Mouse (Mus musculus) heart, embryonic 12.5 days (tissue): ENCODE data around the gene Gcsh. TPM values are rescaled to one million over a fixed set of nuclear protein-coding genes. Genes with fewer than 3 reads are reported as not detected.
A peak's percentile ranks its signal among the peaks of the same experiment; 100 is the strongest.

ENCODE experiments used
- ATAC-seq: fragments of 200-750 bp; cut with Nextera tagmentation; 2 replicates; pipeline ENCODE4 v1.8.0; 2017; ENCODE audit warnings: moderate TSS enrichment, moderate library complexity; ENCODE audit not compliant: insufficient number of reproducible peaks, low FRiP score
- H3K27ac ChIP-seq: fragments of 300-500 bp; sonication (generic); 2 replicates; pipeline ENCODE4 v1.5.1; 2016; ENCODE audit warnings: mild to moderate bottlenecking, moderate library complexity; ENCODE audit not compliant: poor library complexity, severe bottlenecking
- H3K27me3 ChIP-seq: fragments of 300-500 bp; sonication (generic); replicated peaks from 2 replicates; pipeline ENCODE4 v1.6.1; 2016; ENCODE audit warnings: mild to moderate bottlenecking, moderate library complexity
- H3K36me3 ChIP-seq: fragments of 300-500 bp; sonication (generic); 2 replicates; pipeline ENCODE4 v1.6.1; 2016; ENCODE audit warnings: mild to moderate bottlenecking, moderate library complexity
- H3K4me1 ChIP-seq: fragments of 300-500 bp; sonication (generic); replicated peaks from 2 replicates; pipeline ENCODE4 v1.6.1; 2016; ENCODE audit warnings: mild to moderate bottlenecking
- H3K4me2 ChIP-seq: fragments of 300-500 bp; sonication (generic); 2 replicates; pipeline ENCODE4 v1.6.1; 2016; ENCODE audit warnings: mild to moderate bottlenecking, moderate library complexity
- H3K4me3 ChIP-seq: fragments of 300-500 bp; sonication (generic); 2 replicates; pipeline ENCODE4 v1.5.1; 2016; ENCODE audit warnings: mild to moderate bottlenecking
- H3K9ac ChIP-seq: fragments of 300-500 bp; sonication (generic); 2 replicates; pipeline ENCODE4 v1.6.1; 2016; ENCODE audit warnings: mild to moderate bottlenecking, moderate library complexity
- H3K9me3 ChIP-seq: fragments of 300-500 bp; sonication (generic); replicated peaks from 2 replicates; pipeline ENCODE4 v1.6.1; 2016; ENCODE audit warnings: mild to moderate bottlenecking, moderate library complexity
- WGBS: fragments of 180-500 bp; shearing (Covaris S2); methylation state at CpG from one replicate; pipeline ENCODE4 v1.1.7; 2016; 5-methylcytosine and 5-hydroxymethylcytosine counted together
- polyA plus RNA-seq: library from polyadenylated mRNA; unstranded; fragments of >200 nt; fragmentation: Nextera tagmentation; extraction: Ambion mirVana; gene quantifications from 2 replicates; pipeline ENCODE4 v1.2.1, GENCODE M21; 2016

Gene Gcsh
- polyA plus RNA-seq = 69.9 and 75.4 TPM in 2 replicates

DNA sequence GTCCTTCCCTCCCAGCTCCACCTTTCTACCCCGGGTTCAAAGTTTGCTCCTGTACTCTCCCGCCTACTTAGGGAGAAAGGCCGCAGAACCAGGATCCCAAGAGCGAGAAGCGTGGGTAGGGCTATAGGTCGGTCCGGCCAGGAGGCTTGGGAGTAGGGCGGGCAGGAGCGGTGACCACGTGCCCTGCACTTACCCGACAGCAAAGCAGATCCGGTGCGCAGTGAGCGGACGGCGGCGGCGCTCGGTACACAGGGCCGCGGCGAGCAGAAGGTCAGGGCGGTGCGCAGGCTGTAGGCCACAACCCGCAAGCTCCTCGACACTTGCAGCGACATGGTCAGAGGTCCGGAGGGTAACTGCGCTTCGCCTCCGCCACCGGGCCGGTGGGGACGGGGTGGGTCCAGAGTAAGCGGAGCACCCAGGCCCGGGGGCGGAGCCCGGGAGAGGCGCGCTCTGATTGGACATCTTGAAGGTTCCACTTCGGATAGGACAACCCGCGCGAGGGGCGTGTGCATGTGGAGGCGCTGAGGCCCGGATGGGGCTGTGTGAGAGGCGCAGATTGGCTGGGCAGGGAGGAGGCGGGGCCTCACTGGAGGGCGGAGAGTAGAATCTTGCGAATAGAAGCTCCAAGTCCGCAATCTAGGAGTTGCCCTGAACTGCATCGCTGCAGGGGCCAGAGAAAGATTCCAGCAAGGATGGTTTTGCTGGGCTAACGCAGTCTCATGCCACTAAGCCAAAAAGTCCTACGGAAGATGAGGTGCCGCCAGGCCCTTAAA is at the start of gene Gcsh:
TSS of gene Gcsh (minus strand) at position 443 of the 773 bp plus-strand sequence.
- Histone ChIP-seq H3K4me2 (peak within 1 kb of the TSS; percentile 95), H3K27me3 (no peaks in the 10 kb centered on the region), H3K9me3 (no peaks in the 10 kb centered on the region), H3K36me3 (peaks cover 11% of the 10 kb centered on the region; the same call in 1 of the 2 replicates), H3K27ac (peak within 1 kb of the TSS; percentile 67), H3K4me3 (peak within 1 kb of the TSS; percentile 75), H3K4me1 (peaks cover 10% of the 10 kb centered on the region), H3K9ac (peak within 1 kb of the TSS; percentile 79)
- peak; percentile 100 for ATAC-seq
- WGBS = 0% methylated on average over 56 of the region's 56 CpGs

GRCm38 (mm10) chr8:117039843-117040242 is 46.5 kb upstream of the Gcsh start:
- Histone ChIP-seq H3K9ac (no peak overlapping the region), H3K9me3 (no peaks in the 10 kb centered on the region), H3K27me3 (peaks cover 13% of the 10 kb centered on the region; the same call in 1 of the 2 replicates), H3K27ac (no peak overlapping the region), H3K36me3 (no peaks in the 10 kb centered on the region), H3K4me2 (no peak overlapping the region), H3K4me3 (no peak overlapping the region), H3K4me1 (0 out of 2 replicates have a peak, but pooled peaks cover 4% of the 10 kb centered on the region)
- no peak for ATAC-seq
- 74% methylated on average over 7 of the region's 7 CpGs for WGBS

DNA sequence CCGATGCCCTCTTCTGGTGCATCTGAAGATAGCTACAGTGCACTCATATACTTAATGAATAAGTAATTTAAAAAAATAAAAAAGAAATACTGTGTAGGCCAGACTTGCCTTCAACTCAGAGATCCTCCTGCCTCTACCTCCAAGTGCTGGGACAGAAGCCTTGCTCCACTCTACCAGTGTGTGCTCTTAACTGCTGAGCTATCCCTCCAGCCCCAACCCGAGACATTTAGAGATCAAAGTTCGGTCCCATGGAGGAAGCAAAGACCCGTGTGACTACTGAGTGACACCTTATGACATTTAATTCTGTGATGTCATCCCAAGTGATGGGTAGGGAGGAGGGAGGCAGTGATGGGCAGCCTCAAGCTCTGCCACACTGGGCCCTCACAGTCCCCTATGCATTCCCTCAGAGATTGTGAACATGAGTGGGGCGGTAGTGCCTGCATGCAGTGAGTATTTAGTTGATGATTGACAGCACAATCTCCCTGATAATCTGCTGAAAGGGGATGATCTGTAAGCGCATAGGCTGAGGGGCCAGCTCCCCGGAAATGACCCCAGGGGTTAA is 44.1 kb upstream of the Gcsh start:
- H3K36me3 ChIP-seq = no peaks in the 10 kb centered on the region
- no peak overlapping the region for H3K27ac ChIP-seq
- 79% methylated on average over 7 of the region's 7 CpGs for WGBS
- H3K9me3 ChIP-seq = no peaks in the 10 kb centered on the region
- no peak overlapping the region for H3K4me3 ChIP-seq
- 0 out of 2 replicates have a peak, but pooled peaks cover 7% of the 10 kb centered on the region for H3K27me3 ChIP-seq
- 0 out of 2 replicates have a peak, but pooled peaks cover 2% of the 10 kb centered on the region for H3K4me1 ChIP-seq
- no peak for ATAC-seq
- H3K9ac ChIP-seq = no peak overlapping the region
- H3K4me2 ChIP-seq = no peak overlapping the region

GRCm38 (mm10) chr8:117033393-117033792 is 40.1 kb upstream of the Gcsh start:
- H3K4me1 ChIP-seq = no peaks in the 10 kb centered on the region
- H3K4me2 ChIP-seq = no peak overlapping the region
- H3K27ac ChIP-seq = no peak overlapping the region
- ATAC-seq = no peak
- H3K4me3 ChIP-seq = no peak overlapping the region
- H3K36me3 ChIP-seq = no peaks in the 10 kb centered on the region
- 61% methylated on average over 3 of the region's 3 CpGs for WGBS
- H3K27me3 ChIP-seq = no peaks in the 10 kb centered on the region
- H3K9ac ChIP-seq = no peak overlapping the region
- no peaks in the 10 kb centered on the region for H3K9me3 ChIP-seq

GRCm38 (mm10) chr8:117032609-117033008 is 39.3 kb upstream of the Gcsh start:
- WGBS = 62% methylated on average over 8 of the region's 8 CpGs
- Histone ChIP-seq H3K36me3 (no peaks in the 10 kb centered on the region), H3K27me3 (no peaks in the 10 kb centered on the region), H3K9me3 (no peaks in the 10 kb centered on the region), H3K4me3 (no peak overlapping the region), H3K4me1 (no peaks in the 10 kb centered on the region), H3K9ac (no peak overlapping the region), H3K4me2 (no peak overlapping the region), H3K27ac (no peak overlapping the region)
- ATAC-seq = no peak

- H3K4me1 ChIP-seq = no peaks in the 10 kb centered on the region
- no peaks in the 10 kb centered on the region for H3K36me3 ChIP-seq
- no peaks in the 10 kb centered on the region for H3K9me3 ChIP-seq
- ATAC-seq = no peak
- H3K4me3 ChIP-seq = no peak overlapping the region
- no peak overlapping the region for H3K9ac ChIP-seq
- 67% methylated on average over 6 of the region's 6 CpGs for WGBS
- H3K27ac ChIP-seq = no peak overlapping the region
- H3K4me2 ChIP-seq = no peak overlapping the region
- no peaks in the 10 kb centered on the region for H3K27me3 ChIP-seq
These were observed 38.1 kb upstream of the Gcsh start for GRCm38 (mm10) chr8:117031476-117031875.

GRCm38 (mm10) chr8:117028686-117029085 is 35.3 kb upstream of the Gcsh start:
- Histone ChIP-seq H3K9ac (no peak overlapping the region), H3K4me3 (no peak overlapping the region), H3K4me1 (no peaks in the 10 kb centered on the region), H3K27me3 (no peaks in the 10 kb centered on the region), H3K9me3 (0 out of 2 replicates have a peak, but pooled peaks cover 3% of the 10 kb centered on the region), H3K4me2 (no peak overlapping the region), H3K36me3 (no peaks in the 10 kb centered on the region), H3K27ac (no peak overlapping the region)
- ATAC-seq = no peak
- 86% methylated on average over 10 of the region's 10 CpGs for WGBS

DNA sequence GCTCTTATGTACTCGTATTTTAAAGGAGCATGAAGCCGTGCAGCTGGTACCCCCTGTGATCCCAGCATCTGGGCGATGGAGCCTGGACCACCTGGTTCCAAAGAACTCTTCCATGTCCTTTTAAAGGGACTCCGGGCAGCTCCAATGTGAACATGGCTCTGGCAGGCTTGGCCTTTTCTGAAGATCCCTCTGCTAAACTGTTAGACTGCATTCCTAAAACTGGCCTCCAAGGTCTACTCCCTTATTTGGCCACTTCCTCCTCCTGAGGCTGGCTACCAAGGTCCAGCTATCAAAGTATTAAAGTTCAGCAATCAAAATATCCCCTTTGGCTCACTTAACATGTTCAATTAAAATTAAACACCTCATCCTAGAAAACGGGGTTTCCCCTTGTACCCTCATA is 34.3 kb upstream of the Gcsh start:
- no peak overlapping the region for H3K4me2 ChIP-seq
- no peak overlapping the region for H3K9ac ChIP-seq
- H3K36me3 ChIP-seq = no peaks in the 10 kb centered on the region
- 82% methylated on average over 5 of the region's 5 CpGs for WGBS
- H3K9me3 ChIP-seq = 0 out of 2 replicates have a peak, but pooled peaks cover 3% of the 10 kb centered on the region
- no peaks in the 10 kb centered on the region for H3K27me3 ChIP-seq
- peaks cover 4% of the 10 kb centered on the region; the same call in 1 of the 2 replicates for H3K4me1 ChIP-seq
- no peak for ATAC-seq
- no peak overlapping the region for H3K27ac ChIP-seq
- H3K4me3 ChIP-seq = no peak overlapping the region

- H3K4me1 ChIP-seq = peaks cover 8% of the 10 kb centered on the region; the same call in 1 of the 2 replicates
- no peak overlapping the region for H3K9ac ChIP-seq
- no peak for ATAC-seq
- 0 out of 2 replicates have a peak, but pooled peaks cover 3% of the 10 kb centered on the region for H3K9me3 ChIP-seq
- H3K4me2 ChIP-seq = no peak overlapping the region
- no peak overlapping the region for H3K4me3 ChIP-seq
- no peaks in the 10 kb centered on the region for H3K27me3 ChIP-seq
- H3K27ac ChIP-seq = no peak overlapping the region
- no peaks in the 10 kb centered on the region for H3K36me3 ChIP-seq
- 76% methylated on average over 1 of the region's 1 CpGs for WGBS
These were observed 29.1 kb upstream of the Gcsh start for GRCm38 (mm10) chr8:117022297-117022993.

DNA sequence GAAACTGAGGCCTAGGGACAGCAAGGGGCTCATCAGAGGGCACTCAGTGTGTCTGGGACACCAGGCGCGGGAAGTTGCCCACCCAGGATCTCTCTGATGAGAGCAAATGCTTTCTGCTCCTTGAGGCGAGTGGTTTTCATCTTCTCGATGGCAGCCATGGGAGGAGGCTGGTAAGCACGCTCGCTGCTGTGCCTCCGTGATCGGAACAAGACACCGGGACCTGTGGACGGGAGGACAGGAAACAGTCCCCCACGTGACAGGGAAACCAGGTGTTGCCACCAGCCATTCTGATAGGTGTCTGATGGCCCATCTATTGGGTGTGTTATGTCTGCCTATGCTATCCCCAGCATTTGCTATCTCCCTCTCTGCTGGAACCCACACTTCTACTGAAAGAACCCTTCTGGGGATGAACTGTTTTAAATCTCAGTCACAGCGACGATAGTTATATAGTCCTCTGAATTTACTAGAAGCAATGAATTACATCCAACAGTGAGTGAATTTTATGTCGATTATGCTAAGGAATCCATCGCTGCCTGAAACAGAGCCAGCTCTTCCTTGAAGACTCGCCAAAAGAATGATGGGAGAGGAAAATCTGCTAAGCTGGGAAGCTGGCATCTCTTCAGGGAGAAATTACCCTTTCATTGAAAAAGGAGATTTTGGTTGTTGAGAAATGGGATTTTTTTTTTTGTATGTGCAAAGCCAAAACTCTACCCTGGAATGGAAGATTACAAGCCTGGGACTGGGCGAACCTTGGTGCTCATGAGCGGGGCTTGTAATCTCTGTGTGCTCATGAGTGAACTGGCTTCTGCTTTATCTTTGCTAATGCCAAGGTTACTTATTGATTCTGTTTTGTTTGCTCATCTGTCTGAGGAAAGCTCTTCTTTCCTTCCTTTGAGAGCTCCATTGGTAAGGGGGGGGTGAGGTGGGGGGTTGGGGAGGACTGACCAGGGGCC is 26.3 kb upstream of the Gcsh start:
- H3K9me3 ChIP-seq = no peaks in the 10 kb centered on the region
- WGBS = 77% methylated on average over 18 of the region's 18 CpGs
- no peak overlapping the region for H3K4me2 ChIP-seq
- no peak overlapping the region for H3K9ac ChIP-seq
- no peaks in the 10 kb centered on the region for H3K36me3 ChIP-seq
- peaks cover 8% of the 10 kb centered on the region; the same call in 1 of the 2 replicates for H3K4me1 ChIP-seq
- ATAC-seq = no peak
- H3K27ac ChIP-seq = no peak overlapping the region
- H3K4me3 ChIP-seq = no peak overlapping the region
- H3K27me3 ChIP-seq = peaks cover 17% of the 10 kb centered on the region
